Mouse (Mus musculus) liver, embryonic 13.5 days (tissue): Measurements from ENCODE around the gene Ctdnep1. TPM values are rescaled to one million over a fixed set of nuclear protein-coding genes. Genes with fewer than 3 reads are reported as not detected.

Source experiments
- ATAC-seq: fragments of 200-750 bp; cut with Nextera tagmentation; 2 replicates; pipeline ENCODE4 v1.8.0; 2017; ENCODE audit warnings: low read depth, mild to moderate bottlenecking, moderate number of reproducible peaks, moderate library complexity
- DNase-seq: peaks from one replicate; pipeline ENCODE4 v3.0.0; 2022
- H3K27ac ChIP-seq: fragments of 300-500 bp; sonication (generic); 2 replicates; pipeline ENCODE4 v1.5.1; 2015; ENCODE audit warnings: moderate library complexity, mild to moderate bottlenecking, inconsistent platforms
- H3K27me3 ChIP-seq: fragments of 300-500 bp; sonication (generic); 2 replicates; pipeline ENCODE4 v1.6.1; 2015; ENCODE audit warnings: mild to moderate bottlenecking, inconsistent platforms
- H3K36me3 ChIP-seq: fragments of 300-500 bp; sonication (generic); 2 replicates; pipeline ENCODE4 v1.6.1; 2015; ENCODE audit warnings: mild to moderate bottlenecking, inconsistent platforms
- H3K4me1 ChIP-seq: fragments of 300-500 bp; sonication (generic); replicated peaks from 2 replicates; pipeline ENCODE4 v1.6.1; 2015; ENCODE audit warnings: inconsistent platforms
- H3K4me2 ChIP-seq: fragments of 300-500 bp; sonication (generic); 2 replicates; pipeline ENCODE4 v1.6.1; 2015; ENCODE audit warnings: inconsistent platforms, mild to moderate bottlenecking, moderate library complexity
- H3K4me3 ChIP-seq: fragments of 300-500 bp; sonication (generic); replicated peaks from 2 replicates; pipeline ENCODE4 v1.5.1; 2015; ENCODE audit warnings: mild to moderate bottlenecking, inconsistent platforms
- H3K9ac ChIP-seq: fragments of 300-500 bp; sonication (generic); 2 replicates; pipeline ENCODE4 v1.6.1; 2015; ENCODE audit warnings: mild to moderate bottlenecking, inconsistent platforms
- H3K9me3 ChIP-seq: fragments of 300-500 bp; sonication (generic); replicated peaks from 2 replicates; pipeline ENCODE4 v1.6.1; 2016; ENCODE audit warnings: inconsistent platforms
- WGBS: fragments of 180-500 bp; shearing (Covaris S2); methylation state at CpG from one replicate; pipeline ENCODE4 v1.1.7; 2015; ENCODE audit not compliant: insufficient replicate concordance; 5-methylcytosine and 5-hydroxymethylcytosine counted together
- microRNA counts: library from miRNA; unstranded; fragments of <30 nt; microRNA quantifications from one replicate; lab custom pipeline; 2016
- microRNA-seq: library from miRNA; unstranded; fragments of <30 nt; microRNA quantifications from one replicate; pipeline ENCODE4, GENCODE M21; 2016
- polyA plus RNA-seq: library from polyadenylated mRNA; unstranded; fragments of >200 nt; fragmentation: Nextera tagmentation; extraction: Ambion mirVana; gene quantifications from 2 replicates; pipeline ENCODE4 v1.2.1, GENCODE M21; 2015

The Ctdnep1 gene
- polyA plus RNA-seq, 1 experiment from 2014 or later, result 10.1 TPM

GRCm38 (mm10) chr11:70030651-70031320 is 49.8 kb downstream of the Ctdnep1 start:
- no peak overlapping the region for H3K4me3 ChIP-seq
- H3K27me3 ChIP-seq, result peaks cover 21% of the 10 kb centered on the region
- DNase-seq (no peak), ATAC-seq (no peak)
- peaks cover 39% of the 10 kb centered on the region for H3K4me1 ChIP-seq
- H3K9ac ChIP-seq, result no peak overlapping the region
- H3K4me2 ChIP-seq, result no peak overlapping the region
- peaks cover 4% of the 10 kb centered on the region; the same call in 1 of the 2 replicates for H3K36me3 ChIP-seq
- no peak overlapping the region for H3K27ac ChIP-seq
- H3K9me3 ChIP-seq, result no peaks in the 10 kb centered on the region
- WGBS, result 84% methylated on average over 28 of the region's 28 CpGs

DNA sequence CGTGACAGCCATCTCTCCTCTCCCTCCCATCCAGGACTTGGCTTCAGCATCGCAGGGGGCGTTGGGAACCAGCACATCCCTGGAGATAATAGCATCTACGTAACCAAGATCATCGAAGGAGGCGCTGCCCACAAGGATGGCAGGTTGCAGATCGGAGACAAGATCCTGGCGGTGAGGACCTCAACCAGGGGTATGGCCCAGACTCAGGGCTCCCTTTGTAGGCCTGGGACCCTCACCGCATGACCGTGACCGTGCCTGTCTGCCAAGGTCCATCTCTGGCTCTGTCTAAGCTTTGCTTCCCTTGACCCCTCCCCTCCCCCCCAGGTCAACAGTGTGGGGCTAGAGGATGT is 50.3 kb downstream of the Ctdnep1 start:
- DNase-seq, result no peak
- Histone ChIP-seq H3K9me3 (no peaks in the 10 kb centered on the region), H3K4me2 (no peak overlapping the region), H3K9ac (no peak overlapping the region), H3K36me3 (peaks cover 4% of the 10 kb centered on the region; the same call in 1 of the 2 replicates), H3K27me3 (peaks cover 16% of the 10 kb centered on the region), H3K27ac (no peak overlapping the region), H3K4me1 (peaks cover 34% of the 10 kb centered on the region), H3K4me3 (no peak overlapping the region)
- WGBS, result 90% methylated on average over 11 of the region's 11 CpGs
- no peak for ATAC-seq

GRCm38 (mm10) chr11:70038174-70038573 is 57.2 kb downstream of the Ctdnep1 start:
- Histone ChIP-seq H3K4me3 (no peak overlapping the region), H3K27ac (no peak overlapping the region), H3K27me3 (no peaks in the 10 kb centered on the region), H3K9me3 (no peaks in the 10 kb centered on the region), H3K9ac (no peak overlapping the region), H3K4me1 (peaks cover 5% of the 10 kb centered on the region; the same call in 1 of the 2 replicates), H3K4me2 (no peak overlapping the region), H3K36me3 (0 out of 2 replicates have a peak, but pooled peaks cover 2% of the 10 kb centered on the region)
- DNase-seq (no peak), ATAC-seq (no peak)
- 42% methylated on average over 7 of the region's 7 CpGs for WGBS

- no peak for DNase-seq
- WGBS, result 78% methylated on average over 10 of the region's 10 CpGs
These were observed 58.7 kb downstream of the Ctdnep1 start for GRCm38 (mm10) chr11:70039631-70040030.

GRCm38 (mm10) chr11:70040184-70040583 is 59.2 kb downstream of the Ctdnep1 start:
- WGBS, result 65% methylated on average over 7 of the region's 7 CpGs
- DNase-seq (no peak), ATAC-seq (no peak)
- peaks cover 5% of the 10 kb centered on the region; the same call in 1 of the 2 replicates for H3K4me1 ChIP-seq
- no peak overlapping the region for H3K9ac ChIP-seq
- 0 out of 2 replicates have a peak, but pooled peaks cover 6% of the 10 kb centered on the region for H3K36me3 ChIP-seq
- H3K27me3 ChIP-seq, result no peaks in the 10 kb centered on the region
- H3K4me3 ChIP-seq, result no peak overlapping the region
- no peaks in the 10 kb centered on the region for H3K9me3 ChIP-seq
- H3K27ac ChIP-seq, result no peak overlapping the region
- no peak overlapping the region for H3K4me2 ChIP-seq

More at GRCm38 (mm10) chr11:70039631-70040030, 58.7 kb downstream of the Ctdnep1 start:
- H3K4me3 ChIP-seq, result no peak overlapping the region
- H3K36me3 ChIP-seq, result 0 out of 2 replicates have a peak, but pooled peaks cover 6% of the 10 kb centered on the region
- no peaks in the 10 kb centered on the region for H3K27me3 ChIP-seq
- no peak overlapping the region for H3K27ac ChIP-seq
- peaks cover 5% of the 10 kb centered on the region; the same call in 1 of the 2 replicates for H3K4me1 ChIP-seq
- H3K4me2 ChIP-seq, result no peak overlapping the region
- no peak for ATAC-seq
- H3K9me3 ChIP-seq, result no peaks in the 10 kb centered on the region
- H3K9ac ChIP-seq, result no peak overlapping the region

MicroRNAs within 50 kb of the gene (microRNA counts, 519-probe panel; counts per million panel counts)
- microRNA mmu-miR-324-3p (lab: Ali Mortazavi, UCI) (114 counts per million), microRNA mmu-miR-324-5p (lab: Ali Mortazavi, UCI) (114 counts per million)

Small RNA genes within 50 kb of the gene (microRNA-seq; reads per million reads assigned to microRNA genes)
- 1.5 reads per million for gene Gm44349
- gene Mir324, result 2,766 reads per million, percentile 85 among the genes with 10 or more reads in this experiment

Other genes with a start within 250 kb of the Ctdnep1 start
- 9.6 and 10.8 TPM in 2 replicates for gene Polr2a, start 222.5 kb upstream of the Ctdnep1 start, polyA plus RNA-seq
- not detected in 2 replicates for gene Slc35g3, start 219.2 kb upstream of the Ctdnep1 start, polyA plus RNA-seq
- gene Zbtb4, start 215.2 kb upstream of the Ctdnep1 start, polyA plus RNA-seq, result 0.38 and 0.43 TPM in 2 replicates
- gene Chrnb1, start 185.2 kb upstream of the Ctdnep1 start, polyA plus RNA-seq, result 0.43 and 0.59 TPM in 2 replicates
- gene Fgf11, start 179.3 kb upstream of the Ctdnep1 start, polyA plus RNA-seq, result 0.07 and 0.20 TPM in 2 replicates
- gene Tmem102, start 175.5 kb upstream of the Ctdnep1 start, polyA plus RNA-seq, result 0.46 and 0.50 TPM in 2 replicates
- not detected in 2 replicates for gene Gm39566, start 165.9 kb upstream of the Ctdnep1 start, polyA plus RNA-seq
- not detected in 2 replicates for gene Spem2, start 162.7 kb upstream of the Ctdnep1 start, polyA plus RNA-seq
- gene Spem1, start 159.0 kb upstream of the Ctdnep1 start, polyA plus RNA-seq, result not detected in 2 replicates
- 0.68 and 0.75 TPM in 2 replicates for gene Nlgn2, start 143.4 kb upstream of the Ctdnep1 start, polyA plus RNA-seq
- 321 and 345 TPM in 2 replicates for gene Tmem256, start 142.6 kb upstream of the Ctdnep1 start, polyA plus RNA-seq
- 28.0 and 29.9 TPM in 2 replicates for gene Plscr3, start 134.8 kb upstream of the Ctdnep1 start, polyA plus RNA-seq
- 0.76 and 1.5 TPM in 2 replicates for gene Tnk1, start 122.4 kb upstream of the Ctdnep1 start, polyA plus RNA-seq
- not detected in 2 replicates for gene Tmem95, start 103.1 kb upstream of the Ctdnep1 start, polyA plus RNA-seq
- gene Kctd11, start 99.8 kb upstream of the Ctdnep1 start, polyA plus RNA-seq, result 0.89 and 1.3 TPM in 2 replicates
- 4.4 and 4.9 TPM in 2 replicates for gene Acap1, start 85.6 kb upstream of the Ctdnep1 start, polyA plus RNA-seq
- gene 2810408A11Rik, start 80.2 kb upstream of the Ctdnep1 start, polyA plus RNA-seq, result 0.89 and 1.0 TPM in 2 replicates
- 2.3 and 2.8 TPM in 2 replicates for gene Neurl4, start 80.1 kb upstream of the Ctdnep1 start, polyA plus RNA-seq
- gene Gps2, start 67.3 kb upstream of the Ctdnep1 start, polyA plus RNA-seq, result 107 and 116 TPM in 2 replicates
- 1,847 and 1,941 TPM in 2 replicates for gene Eif5a, start 59.2 kb upstream of the Ctdnep1 start, polyA plus RNA-seq
- 0.28 and 0.30 TPM in 2 replicates for gene Ybx2, start 45.4 kb upstream of the Ctdnep1 start, polyA plus RNA-seq
- 14.2 TPM in 2 replicates for gene Slc2a4, start 33.0 kb upstream of the Ctdnep1 start, polyA plus RNA-seq
- 2.4 and 4.2 TPM in 2 replicates for gene Cldn7, start 16.4 kb upstream of the Ctdnep1 start, polyA plus RNA-seq
- 84.9 and 86.9 TPM in 2 replicates for gene Elp5, start 1.4 kb downstream of the Ctdnep1 start, polyA plus RNA-seq
- gene Gabarap, start 10.0 kb downstream of the Ctdnep1 start, polyA plus RNA-seq, result 259 and 294 TPM in 2 replicates
- 29.8 and 32.7 TPM in 2 replicates for gene Phf23, start 14.6 kb downstream of the Ctdnep1 start, polyA plus RNA-seq
- 6.4 and 7.4 TPM in 2 replicates for gene Dvl2, start 19.4 kb downstream of the Ctdnep1 start, polyA plus RNA-seq
- 83.7 and 87.2 TPM in 2 replicates for gene Acadvl, start 34.3 kb downstream of the Ctdnep1 start, polyA plus RNA-seq
- 1.1 and 1.2 TPM in 2 replicates for gene Dlg4, start 35.8 kb downstream of the Ctdnep1 start, polyA plus RNA-seq
- 1.4 and 1.8 TPM in 2 replicates for gene Asgr1, start 72.9 kb downstream of the Ctdnep1 start, polyA plus RNA-seq
- 5.2 and 5.7 TPM in 2 replicates for gene Asgr2, start 111.5 kb downstream of the Ctdnep1 start, polyA plus RNA-seq
- 1.2 and 1.3 TPM in 2 replicates for gene Mgl2, start 149.2 kb downstream of the Ctdnep1 start, polyA plus RNA-seq
- 0.27 and 0.32 TPM in 2 replicates for gene Clec10a, start 175.0 kb downstream of the Ctdnep1 start, polyA plus RNA-seq
- 0.73 and 0.83 TPM in 2 replicates for gene Slc16a11, start 231.6 kb downstream of the Ctdnep1 start, polyA plus RNA-seq
- gene Slc16a13, start 239.9 kb downstream of the Ctdnep1 start, polyA plus RNA-seq, result 4.8 and 7.5 TPM in 2 replicates
- 1.6 and 1.8 TPM in 2 replicates for gene Bcl6b, start 248.6 kb downstream of the Ctdnep1 start, polyA plus RNA-seq